In genomic region chr3:121725651-121726050, GRCm38 (mm10) we compare ENCODE assay signal across 20 mouse cellular contexts. TPM values are rescaled to one million over a fixed set of nuclear protein-coding genes. Genes with fewer than 3 reads are reported as not detected.
DNase-seq lines count a peak whose midpoint lies in the region; ATAC-seq and TF ChIP-seq lines count a peak whose summit lies in the region.
"Had no signal": no experiment of that assay in that cellular context is flagged by ENCODE, and none has a peak within 500 bp of the region (broad histone marks: within the 10 kb centered on the region; RNA-seq: fewer than 3 reads in every experiment).

No protein-coding gene starts in this region.

- no peak for TF ChIP-seq POLR2A in myocyte (IDR thresholded peaks at IDR 0.05; ENCODE audit: insufficient read length, low read depth)

- no peaks in the 10 kb centered on the region for H3K9me3 ChIP-seq in forebrain, postnatal 0 days (ENCODE audit: low read length)
- no peaks in the 10 kb centered on the region for H3K9me3 ChIP-seq in forebrain, embryonic 12.5 days
- no peaks in the 10 kb centered on the region for H3K9me3 ChIP-seq in hindbrain, postnatal 0 days (ENCODE audit: low read length)
- no peaks in the 10 kb centered on the region for H3K9me3 ChIP-seq in hindbrain, embryonic 13.5 days
- H3K9me3 ChIP-seq: limb, embryonic 12.5 days; megakaryocyte, embryonic 14.5 days had no signal

- TF ChIP-seq CTCF in forebrain, postnatal 0 days (IDR thresholded peaks at IDR 0.05; ENCODE audit: low read depth): no peak
- no peak for TF ChIP-seq CTCF in hindbrain, postnatal 0 days (IDR thresholded peaks at IDR 0.05; ENCODE audit: low read depth)

- no peak overlapping the region for H3K4me3 ChIP-seq in forebrain, postnatal 0 days (ENCODE audit: low read depth, low read length)
- no peak overlapping the region for H3K4me3 ChIP-seq in forebrain, embryonic 12.5 days (replicated peaks)
- H3K4me3 ChIP-seq in hindbrain, postnatal 0 days (ENCODE audit: low read length): peak overlapping the region; percentile 47; the same call in 1 of the 2 replicates
- no peak overlapping the region for H3K4me3 ChIP-seq in hindbrain, embryonic 13.5 days
- H3K4me3 ChIP-seq in brown adipose tissue, adult 24 weeks (ENCODE audit: insufficient read depth, low read depth, low read length): peak overlapping the region; percentile 78
- H3K4me3 ChIP-seq in myocyte: peak overlapping the region; percentile 52
- H3K4me3 ChIP-seq: limb, embryonic 12.5 days; megakaryocyte, embryonic 14.5 days had no signal

- WGBS in forebrain, postnatal 0 days: 50% methylated on average over 10 of the region's 10 CpGs
- 75% methylated on average over 10 of the region's 10 CpGs for WGBS in forebrain, embryonic 12.5 days
- WGBS in hindbrain, postnatal 0 days: 59% methylated on average over 10 of the region's 10 CpGs
- 85% methylated on average over 10 of the region's 10 CpGs for WGBS in hindbrain, embryonic 13.5 days

- peak; percentile 24 for DNase-seq in forebrain, postnatal 0 days
- no peak for DNase-seq in hindbrain, postnatal 0 days (ENCODE audit: low spot score)
- no peak for DNase-seq in cerebellum, adult 11 months
- DNase-seq in ovary, postnatal 14 days (ENCODE audit: low spot score): no peak
- DNase-seq: adrenal gland, postnatal 36 days; cerebellum, adult 18-20 months; kidney, postnatal 14 days; layer of hippocampus, postnatal 36 days had no signal

- H3K36me3 ChIP-seq in forebrain, postnatal 0 days (ENCODE audit: insufficient read depth): no peaks in the 10 kb centered on the region
- H3K36me3 ChIP-seq in forebrain, embryonic 12.5 days (replicated peaks): peaks cover 4% of the 10 kb centered on the region; the same call in 1 of the 2 replicates
- no peaks in the 10 kb centered on the region for H3K36me3 ChIP-seq in hindbrain, postnatal 0 days (ENCODE audit: insufficient read depth, low read length)
- 0 out of 2 replicates have a peak, but pooled peaks cover 4% of the 10 kb centered on the region for H3K36me3 ChIP-seq in hindbrain, embryonic 13.5 days
- H3K36me3 ChIP-seq in myocyte (ENCODE audit: control insufficient read depth, insufficient read depth): peaks cover 8% of the 10 kb centered on the region

- peak overlapping the region; percentile 10; the same call in 1 of the 2 replicates for H3K9ac ChIP-seq in forebrain, postnatal 0 days
- no peak overlapping the region for H3K9ac ChIP-seq in forebrain, embryonic 12.5 days
- H3K9ac ChIP-seq in hindbrain, postnatal 0 days (replicated peaks; ENCODE audit: low read length): 0 out of 2 replicates have a peak overlapping the region, but pooled peaks have one; percentile 9
- no peak overlapping the region for H3K9ac ChIP-seq in hindbrain, embryonic 13.5 days
- H3K9ac ChIP-seq: limb, embryonic 12.5 days had no signal

- peaks cover 24% of the 10 kb centered on the region for H3K79me2 ChIP-seq in myocyte (ENCODE audit: control insufficient read depth, insufficient read depth)

- peaks cover 22% of the 10 kb centered on the region for H3K4me1 ChIP-seq in forebrain, postnatal 0 days (ENCODE audit: insufficient read depth)
- H3K4me1 ChIP-seq in forebrain, embryonic 12.5 days: peaks cover 39% of the 10 kb centered on the region
- 0 out of 2 replicates have a peak, but pooled peaks cover 9% of the 10 kb centered on the region for H3K4me1 ChIP-seq in hindbrain, postnatal 0 days (ENCODE audit: insufficient read depth, low read length)
- H3K4me1 ChIP-seq in hindbrain, embryonic 13.5 days (replicated peaks): peaks cover 33% of the 10 kb centered on the region
- no peaks in the 10 kb centered on the region for H3K4me1 ChIP-seq in brown adipose tissue, adult 24 weeks (ENCODE audit: control insufficient read depth, insufficient read depth, insufficient read length, low read length)

- H3K4me2 ChIP-seq in forebrain, postnatal 0 days (ENCODE audit: low read depth): peak overlapping the region; percentile 94
- no peak overlapping the region for H3K4me2 ChIP-seq in forebrain, embryonic 12.5 days
- peak overlapping the region; percentile 79 for H3K4me2 ChIP-seq in hindbrain, postnatal 0 days (ENCODE audit: low read depth, low read length)
- H3K4me2 ChIP-seq in hindbrain, embryonic 13.5 days: no peak overlapping the region
- H3K4me2 ChIP-seq in myocyte (ENCODE audit: low read depth): no peak overlapping the region

- H3K27ac ChIP-seq in forebrain, postnatal 0 days (ENCODE audit: low read depth, low read length): no peak overlapping the region
- no peak overlapping the region for H3K27ac ChIP-seq in forebrain, embryonic 12.5 days
- peak overlapping the region; percentile 2; the same call in 1 of the 2 replicates for H3K27ac ChIP-seq in hindbrain, postnatal 0 days
- no peak overlapping the region for H3K27ac ChIP-seq in hindbrain, embryonic 13.5 days
- peak overlapping the region; percentile 65 for H3K27ac ChIP-seq in brown adipose tissue, adult 24 weeks (replicated peaks; ENCODE audit: low read depth, low read length)
- H3K27ac ChIP-seq: limb, embryonic 12.5 days had no signal

- H3ac ChIP-seq in myocyte (ENCODE audit: control insufficient read depth, insufficient read length): no peak overlapping the region

- no peaks in the 10 kb centered on the region for H3K27me3 ChIP-seq in forebrain, postnatal 0 days (ENCODE audit: insufficient read depth, low read length)
- peaks cover 20% of the 10 kb centered on the region; the same call in 1 of the 2 replicates for H3K27me3 ChIP-seq in forebrain, embryonic 12.5 days
- H3K27me3 ChIP-seq in hindbrain, postnatal 0 days (ENCODE audit: insufficient read depth, low read length): no peaks in the 10 kb centered on the region
- peaks cover 13% of the 10 kb centered on the region for H3K27me3 ChIP-seq in hindbrain, embryonic 13.5 days
- H3K27me3 ChIP-seq in myocyte (ENCODE audit: control insufficient read depth, insufficient read depth, insufficient read length): no peaks in the 10 kb centered on the region

- ATAC-seq in forebrain, postnatal 0 days: no peak
- no peak for ATAC-seq in forebrain, embryonic 12.5 days (ENCODE audit: low FRiP score)
- ATAC-seq in hindbrain, postnatal 0 days: no peak
- no peak for ATAC-seq in hindbrain, embryonic 13.5 days (ENCODE audit: low FRiP score)
- ATAC-seq: forebrain, embryonic 16.5 days; inflammation-experienced regulatory T-cells, adult 6 months had no signal

TF ChIP-seq in myocyte, 11 proteins besides CTCF, POLR2A, EP300 and RAD21:
- TF ChIP-seq MAX (IDR thresholded peaks at IDR 0.05; ENCODE audit: low read depth) (no peak), REST (IDR thresholded peaks at IDR 0.05; ENCODE audit: insufficient read depth, insufficient read length) (no peak), SRF (IDR thresholded peaks at IDR 0.05; ENCODE audit: control insufficient read depth, insufficient read length, low read depth) (no peak), TCF12 (IDR thresholded peaks at IDR 0.05; ENCODE audit: insufficient read depth, poor library complexity, severe bottlenecking) (no peak), TCF3 (IDR thresholded peaks at IDR 0.05; ENCODE audit: insufficient read length, low read depth) (no peak), MYOG (IDR thresholded peaks at IDR 0.05; ENCODE audit: control insufficient read depth in 1 of 3, insufficient read depth in 1 of 3, insufficient read length in 2 of 3, low read depth in 2 of 3) (no peak), USF1 (IDR thresholded peaks at IDR 0.05; ENCODE audit: low read depth) (no peak), MYOD1 (IDR thresholded peaks at IDR 0.05; ENCODE audit: control insufficient read depth in 1 of 3, insufficient read length in 2 of 3, low read depth in 2 of 3) (no peak), E2F4 (IDR thresholded peaks at IDR 0.05; ENCODE audit: insufficient read depth) (no peak), CEBPB (IDR thresholded peaks at IDR 0.05; ENCODE audit: insufficient read depth, poor library complexity, severe bottlenecking) (no peak), POLR2AphosphoS2 (IDR thresholded peaks at IDR 0.05; ENCODE audit: insufficient read length, low read depth) (no peak)

RNA-seq across cellular contexts. Expression of gene F3, which starts 2.3 kb away (rescaled TPM):
- 9.7 and 11.5 TPM in 2 replicates for total RNA-seq in forebrain, postnatal 0 days (2014; rRNA removed)
- 13.4 and 14.2 TPM in 2 replicates for polyA plus RNA-seq in forebrain, postnatal 0 days (2015; fragmentation: Nextera tagmentation; extraction: Ambion mirVana)
- polyA plus RNA-seq in forebrain, embryonic 12.5 days (2016; fragmentation: Nextera tagmentation; extraction: Ambion mirVana): 6.7 and 7.3 TPM in 2 replicates
- 12.0 and 16.1 TPM in 2 replicates for total RNA-seq in hindbrain, postnatal 0 days (2014; rRNA removed)
- 15.2 and 18.9 TPM in 2 replicates for polyA plus RNA-seq in hindbrain, postnatal 0 days (2015; fragmentation: Nextera tagmentation; extraction: Ambion mirVana)
- 5.6 and 5.8 TPM in 2 replicates for polyA plus RNA-seq in hindbrain, embryonic 13.5 days (2015; fragmentation: Nextera tagmentation; extraction: Ambion mirVana)
- 32.7 and 54.0 TPM in 2 replicates for polyA plus RNA-seq in brown adipose tissue, adult 24 weeks (2012; ENCODE audit: insufficient read depth, insufficient read length, missing spikeins)
- 3.6 TPM for polyA plus RNA-seq in myocyte (2012; fragmentation: generic; extraction: Trizol)

RNA-seq across cellular contexts. Expression of gene 4930432M17Rik, which starts 55.1 kb away (rescaled TPM):
- not detected in 2 replicates for total RNA-seq in forebrain, postnatal 0 days (2014; rRNA removed)
- not detected in 2 replicates for polyA plus RNA-seq in forebrain, postnatal 0 days (2015; fragmentation: Nextera tagmentation; extraction: Ambion mirVana)
- polyA plus RNA-seq in forebrain, embryonic 12.5 days (2016; fragmentation: Nextera tagmentation; extraction: Ambion mirVana): not detected in 2 replicates
- not detected in 2 replicates for total RNA-seq in hindbrain, postnatal 0 days (2014; rRNA removed)
- polyA plus RNA-seq in hindbrain, postnatal 0 days (2015; fragmentation: Nextera tagmentation; extraction: Ambion mirVana): not detected in 2 replicates
- polyA plus RNA-seq in hindbrain, embryonic 13.5 days (2015; fragmentation: Nextera tagmentation; extraction: Ambion mirVana): not detected in 2 replicates
- not detected in 2 replicates for polyA plus RNA-seq in brown adipose tissue, adult 24 weeks (2012; ENCODE audit: insufficient read depth, insufficient read length, missing spikeins)
- polyA plus RNA-seq in myocyte (2012; fragmentation: generic; extraction: Trizol): not detected
- total RNA-seq: adrenal gland, postnatal 36 days; layer of hippocampus, postnatal 36 days had no signal
- polyA plus RNA-seq: forebrain, embryonic 16.5 days; gonadal fat pad, adult 2 months; inflammation-experienced regulatory T-cells, adult 6 months; limb, embryonic 12.5 days; liver, embryonic 16.5 days; neural tube, embryonic 11.5 days; spleen, adult 2 months had no signal

Comparison
In these comparisons a context has a peak if more than half of its experiments do, and no peak if none do; other contexts are left out.
1. H3K27ac ChIP-seq: peak in hindbrain, postnatal 0 days (single experiment) and brown adipose tissue, adult 24 weeks (single experiment); none in forebrain, postnatal 0 days (single experiment), forebrain, embryonic 12.5 days (single experiment) and hindbrain, embryonic 13.5 days (single experiment).
2. H3K4me2 ChIP-seq: peak in forebrain, postnatal 0 days (single experiment) and hindbrain, postnatal 0 days (single experiment); none in forebrain, embryonic 12.5 days (single experiment), hindbrain, embryonic 13.5 days (single experiment) and myocyte (single experiment).
3. H3K4me3 ChIP-seq: peak in hindbrain, postnatal 0 days (single experiment), brown adipose tissue, adult 24 weeks (single experiment) and myocyte (single experiment); none in forebrain, postnatal 0 days (single experiment), forebrain, embryonic 12.5 days (single experiment) and hindbrain, embryonic 13.5 days (single experiment).
4. H3K9ac ChIP-seq: peak in forebrain, postnatal 0 days (single experiment) and hindbrain, postnatal 0 days (single experiment); none in forebrain, embryonic 12.5 days (single experiment) and hindbrain, embryonic 13.5 days (single experiment).